Mouse (Mus musculus): Measurements from ENCODE around the gene Lyg2.

Gene Lyg2

GRCm38 (mm10) chr1:37883411-37883810 lies 32.9 kb downstream of the Lyg2 start:
- in situ Hi-C loops (cut with MseI, MboI), result no loop called here

- in situ Hi-C loops (cut with MseI, MboI), result no loop called here
Observed at GRCm38 (mm10) chr1:37877736-37878460, 38.4 kb downstream of the Lyg2 start.

- in situ Hi-C loops (cut with MseI, MboI), result no loop called here
Observed at GRCm38 (mm10) chr1:37873157-37873556, 43.1 kb downstream of the Lyg2 start.

- in situ Hi-C loops (cut with MseI, MboI), result no loop called here
Observed at GRCm38 (mm10) chr1:37872131-37873067, 43.9 kb downstream of the Lyg2 start.

GRCm38 (mm10) chr1:37871704-37872103 lies 44.6 kb downstream of the Lyg2 start, which contains the start of gene Lipt1:
Lipt1 (plus strand) TSS chr1:37871738.
- in situ Hi-C loops (cut with MseI, MboI), result no loop called here

GRCm38 (mm10) chr1:37869362-37869761 lies 46.9 kb downstream of the Lyg2 start:
- in situ Hi-C loops (cut with MseI, MboI), result loop anchor here (10.0 kb wide), 3 partner anchors 145 to 195 kb away; partner anchors contain the start of gene 2010300C02Rik (in 1 of the 2)

GRCm38 (mm10) chr1:37868640-37869039 lies 47.7 kb downstream of the Lyg2 start:
- in situ Hi-C loops (cut with MseI, MboI), result loop anchor here (10.0 kb wide), 3 partner anchors 144 to 194 kb away; partner anchors contain the start of gene 2010300C02Rik (in 1 of the 2)

GRCm38 (mm10) chr1:37867684-37868322 lies 48.5 kb downstream of the Lyg2 start:
- in situ Hi-C loops (cut with MseI, MboI), result loop anchor here (10.0 kb wide), 3 partner anchors 143 to 193 kb away; partner anchors contain the start of gene 2010300C02Rik (in 1 of the 2)

GRCm38 (mm10) chr1:37867056-37867455 lies 49.2 kb downstream of the Lyg2 start:
- in situ Hi-C loops (cut with MseI, MboI), result loop anchor here (10.0 kb wide), 3 partner anchors 142 to 192 kb away; partner anchors contain the start of gene 2010300C02Rik (in 1 of the 2)

- in situ Hi-C loops (cut with MseI, MboI), result loop anchor here (10.0 kb wide), 3 partner anchors 141 to 191 kb away; partner anchors contain the start of gene 2010300C02Rik (in 1 of the 2)
Observed at GRCm38 (mm10) chr1:37866286-37866685, 50.0 kb downstream of the Lyg2 start, which contains the start of gene Tsga10. Tsga10 (minus strand) TSS chr1:37866429.

GRCm38 (mm10) chr1:37865401-37866215 lies 50.7 kb downstream of the Lyg2 start:
- in situ Hi-C loops (cut with MseI, MboI), result loop anchor here (10.0 kb wide), 3 partner anchors 141 to 191 kb away; partner anchors contain the start of gene 2010300C02Rik (in 1 of the 2)

- in situ Hi-C loops (cut with MseI, MboI), result loop anchor here (10.0 kb wide), 3 partner anchors 140 to 190 kb away; partner anchors contain the start of gene 2010300C02Rik (in 1 of the 2)
Observed at GRCm38 (mm10) chr1:37864511-37865400, 51.5 kb downstream of the Lyg2 start.
